Mouse (Mus musculus) liver, adult 2 months (tissue): ENCODE results near the gene Rbm14. TPM values are rescaled to one million over a fixed set of nuclear protein-coding genes. Genes with fewer than 3 reads are reported as not detected.
"Not testable (repeated sequence)": the region's sequence is repeated elsewhere in the genome, so short reads cannot be mapped to it uniquely, and the experiment has no call there.

Experiments used
- DNase-seq: peaks from one replicate; pipeline ENCODE4 v3.0.0-alpha.2; 2011; ENCODE audit warnings: low read depth, low spot score; ENCODE audit errors: extremely low read depth
- H3K27ac ChIP-seq: fragments of 200-500 bp; replicated peaks from 2 replicates; pipeline ENCODE4 v1.5.1; 2012; ENCODE audit warnings: low read depth, mild to moderate bottlenecking, control low read depth, inconsistent platforms, low read length; ENCODE audit not compliant: insufficient read depth
- H3K27me3 ChIP-seq: fragments of 200-500 bp; 2 replicates; pipeline ENCODE4 v1.6.1; 2012; ENCODE audit warnings: mild to moderate bottlenecking, moderate library complexity, low read length, inconsistent platforms; ENCODE audit not compliant: control insufficient read depth, insufficient read depth
- H3K36me3 ChIP-seq: fragments of 200-500 bp; 2 replicates; pipeline ENCODE4 v1.6.1; 2012; ENCODE audit warnings: low read length, inconsistent platforms; ENCODE audit not compliant: control insufficient read depth, insufficient read depth
- H3K4me1 ChIP-seq: fragments of 200-500 bp; 2 replicates; pipeline ENCODE4 v1.6.1; 2011; ENCODE audit warnings: low read length; ENCODE audit not compliant: control insufficient read depth, insufficient read depth
- H3K4me3 ChIP-seq: fragments of 200-500 bp; 2 replicates; pipeline ENCODE4 v1.5.1; 2011; ENCODE audit warnings: low read depth, mild to moderate bottlenecking, control low read depth, low read length, moderate library complexity; ENCODE audit not compliant: insufficient read depth
- H3K79me2 ChIP-seq: fragments of 200-500 bp; 2 replicates; pipeline ENCODE4 v1.6.1; 2012; ENCODE audit warnings: inconsistent platforms, mild to moderate bottlenecking, low read length, moderate library complexity; ENCODE audit not compliant: control insufficient read depth, insufficient read depth
- H3K9ac ChIP-seq: fragments of 200-500 bp; 2 replicates; pipeline ENCODE4 v1.6.1; 2012; ENCODE audit warnings: low read depth, mild to moderate bottlenecking, control low read depth, inconsistent platforms, low read length
- CTCF ChIP-seq: fragments of 200-500 bp; IDR thresholded peaks from 2 replicates; pipeline ENCODE4 v1.5.1; 2011; ENCODE audit warnings: low read depth, low read length, control low read depth
- POLR2A ChIP-seq: fragments of 200-500 bp; IDR thresholded peaks from 2 replicates; pipeline ENCODE4 v1.6.1; 2011; ENCODE audit warnings: low read length, control low read depth; ENCODE audit not compliant: insufficient read depth; ENCODE audit errors: extremely low read depth
- WGBS: fragments of 180-500 bp; shearing (Covaris S2); methylation state at CpG from one replicate; pipeline ENCODE4 v1.1.7; 2018; 5-methylcytosine and 5-hydroxymethylcytosine counted together
- polyA plus RNA-seq: library from polyadenylated mRNA; depleted of rRNA; stranded (reverse); fragments of >200 nt; gene quantifications from 2 replicates; pipeline ENCODE4 v1.2.3, GENCODE M21; 2012
- total RNA-seq: library from RNA; depleted of rRNA; stranded (reverse); fragments of >200 nt; gene quantifications from 2 replicates; pipeline ENCODE4 v1.2.3, GENCODE M21; 2014

The Rbm14 gene
- total and polyA plus RNA-seq, 2 experiments, result 9.0 to 26.1 TPM

- no peak overlapping the region for H3K4me3 ChIP-seq
- H3K27me3 ChIP-seq, result no peaks in the 10 kb centered on the region
- peaks cover 17% of the 10 kb centered on the region for H3K4me1 ChIP-seq
- H3K79me2 ChIP-seq, result peaks cover 37% of the 10 kb centered on the region
- DNase-seq, result no peak
- no peak overlapping the region for H3K9ac ChIP-seq
- 67% methylated on average over 2 of the region's 2 CpGs for WGBS
- H3K27ac ChIP-seq, result 0 out of 2 replicates have a peak overlapping the region, but pooled peaks have one; percentile 26
- peaks cover 74% of the 10 kb centered on the region for H3K36me3 ChIP-seq
- TF ChIP-seq CTCF (no peak), POLR2A (no peak)
Measured at GRCm38 (mm10) chr19:4782891-4783290, 28.5 kb downstream of the Rbm14 start.

GRCm38 (mm10) chr19:4772785-4773184 is 38.6 kb downstream of the Rbm14 start:
- WGBS, result 33% methylated on average over 3 of the region's 3 CpGs
- Histone ChIP-seq H3K4me3 (no peak overlapping the region), H3K4me1 (peaks cover 5% of the 10 kb centered on the region; the same call in 1 of the 2 replicates), H3K79me2 (peaks cover 7% of the 10 kb centered on the region; the same call in 1 of the 2 replicates), H3K27ac (no peak overlapping the region), H3K36me3 (peaks cover 53% of the 10 kb centered on the region), H3K9ac (no peak overlapping the region), H3K27me3 (no peaks in the 10 kb centered on the region)
- no peak for DNase-seq
- TF ChIP-seq POLR2A (no peak), CTCF (no peak)

GRCm38 (mm10) chr19:4767507-4768148 is 43.8 kb downstream of the Rbm14 start:
- no peak for TF ChIP-seq CTCF
- TF ChIP-seq POLR2A, result no peak
- Histone ChIP-seq H3K36me3 (peaks cover 58% of the 10 kb centered on the region), H3K4me1 (peaks cover 24% of the 10 kb centered on the region), H3K9ac (peak overlapping the region; percentile 50; the same call in 1 of the 2 replicates), H3K4me3 (no peak overlapping the region), H3K27ac (peak overlapping the region; percentile 84), H3K27me3 (no peaks in the 10 kb centered on the region), H3K79me2 (peaks cover 14% of the 10 kb centered on the region; the same call in 1 of the 2 replicates)
- WGBS, result 49% methylated on average over 12 of the region's 12 CpGs
- peak; percentile 91 for DNase-seq

- no peak overlapping the region for H3K27ac ChIP-seq
- H3K36me3 ChIP-seq, result peaks cover 38% of the 10 kb centered on the region
- peak; percentile 71 for DNase-seq
- H3K4me3 ChIP-seq, result no peak overlapping the region
- H3K27me3 ChIP-seq, result no peaks in the 10 kb centered on the region
- H3K79me2 ChIP-seq, result peaks cover 20% of the 10 kb centered on the region
- H3K9ac ChIP-seq, result no peak overlapping the region
- WGBS, result 9% methylated on average over 1 of the region's 1 CpGs
- H3K4me1 ChIP-seq, result peaks cover 31% of the 10 kb centered on the region
- TF ChIP-seq POLR2A (no peak), CTCF (peak; percentile 29; the same call in 1 of the 2 replicates)
Measured at GRCm38 (mm10) chr19:4762876-4763275, 48.6 kb downstream of the Rbm14 start.

GRCm38 (mm10) chr19:4760544-4760943 is 50.9 kb downstream of the Rbm14 start:
- not testable (repeated sequence) for H3K9ac ChIP-seq, H3K4me3 ChIP-seq
- 75% methylated on average over 8 of the region's 8 CpGs for WGBS

GRCm38 (mm10) chr19:4756921-4757320 is 54.5 kb downstream of the Rbm14 start:
- peaks cover 5% of the 10 kb centered on the region for H3K36me3 ChIP-seq
- DNase-seq, result no peak
- peaks cover 5% of the 10 kb centered on the region for H3K79me2 ChIP-seq
- peak overlapping the region; percentile 93 for H3K9ac ChIP-seq
- peak overlapping the region; percentile 89 for H3K27ac ChIP-seq
- TF ChIP-seq POLR2A (no peak), CTCF (no peak)
- WGBS, result 6% methylated on average over 9 of the region's 9 CpGs
- H3K27me3 ChIP-seq, result no peaks in the 10 kb centered on the region
- H3K4me3 ChIP-seq, result peak overlapping the region; percentile 92
- peaks cover 13% of the 10 kb centered on the region for H3K4me1 ChIP-seq

More at GRCm38 (mm10) chr19:4760544-4760943, 50.9 kb downstream of the Rbm14 start:
- Histone ChIP-seq H3K4me1 (peaks cover 19% of the 10 kb centered on the region), H3K79me2 (peaks cover 11% of the 10 kb centered on the region), H3K36me3 (peaks cover 29% of the 10 kb centered on the region)
- H3K27me3 ChIP-seq, H3K27ac ChIP-seq, DNase-seq: not testable (repeated sequence)
